Mouse (Mus musculus): ENCODE measurements around the gene Plxdc1.

- TF ChIP-seq GATA1 (IDR thresholded peaks at IDR 0.05; ENCODE audit: low read length) (no peak), TAL1 (IDR thresholded peaks at IDR 0.05; ENCODE audit: low read length) (no peak)
Observed at GRCm38 (mm10) chr11:97915471-97915870, 70.8 kb downstream of the Plxdc1 start.

All from erythroblast, embryonic 14.5 days (primary cell).